Mouse (Mus musculus) limb, embryonic 11.5 days (tissue): ENCODE results near the gene Olfr1465. TPM values are rescaled to one million over a fixed set of nuclear protein-coding genes. Genes with fewer than 3 reads are reported as not detected.

Source experiments
- ATAC-seq: fragments of 200-750 bp; cut with Nextera tagmentation; 2 replicates; pipeline ENCODE4 v1.8.0; 2017; ENCODE audit warnings: low read depth; ENCODE audit not compliant: insufficient number of reproducible peaks, low FRiP score, low TSS enrichment
- DNase-seq: peaks from one replicate; pipeline ENCODE4 v3.0.0-alpha.2; 2015; ENCODE audit warnings: low spot score
- H3K27ac ChIP-seq: fragments of 300-500 bp; sonication (generic); replicated peaks from 2 replicates; pipeline ENCODE4 v1.5.1; 2014; ENCODE audit warnings: low read depth, mild to moderate bottlenecking, low read length
- H3K27me3 ChIP-seq: fragments of 300-500 bp; sonication (generic); 2 replicates; pipeline ENCODE4 v1.6.1; 2014; ENCODE audit warnings: mild to moderate bottlenecking, low read length, mixed read lengths; ENCODE audit not compliant: control insufficient read depth, insufficient read depth
- H3K36me3 ChIP-seq: fragments of 300-500 bp; sonication (generic); 2 replicates; pipeline ENCODE4 v1.6.1; 2014; ENCODE audit warnings: mild to moderate bottlenecking, low read length, moderate library complexity, mixed read lengths; ENCODE audit not compliant: control insufficient read depth, insufficient read depth
- H3K4me1 ChIP-seq: fragments of 300-500 bp; sonication (generic); 2 replicates; pipeline ENCODE4 v1.6.1; 2014; ENCODE audit warnings: low read length, mixed read lengths; ENCODE audit not compliant: control insufficient read depth, insufficient read depth
- H3K4me2 ChIP-seq: fragments of 300-500 bp; sonication (generic); 2 replicates; pipeline ENCODE4 v1.6.1; 2014; ENCODE audit warnings: low read depth, mild to moderate bottlenecking, moderate library complexity; ENCODE audit not compliant: severe bottlenecking
- H3K4me3 ChIP-seq: fragments of 300-500 bp; sonication (generic); 2 replicates; pipeline ENCODE4 v1.5.1; 2014; ENCODE audit warnings: low read depth, low read length
- H3K9ac ChIP-seq: fragments of 300-500 bp; sonication (generic); 2 replicates; pipeline ENCODE4 v1.6.1; 2014; ENCODE audit warnings: mild to moderate bottlenecking, low read length
- H3K9me3 ChIP-seq: fragments of 300-500 bp; sonication (generic); 2 replicates; pipeline ENCODE4 v1.6.1; 2016; ENCODE audit warnings: low read length; ENCODE audit not compliant: control insufficient read depth
- WGBS: fragments of 180-500 bp; shearing (Covaris S2); extraction: QIAGEN DNeasy Blood & Tissue Kit; methylation state at CpG from one replicate; pipeline ENCODE4 v1.1.7; 2014; 5-methylcytosine and 5-hydroxymethylcytosine counted together
- polyA plus RNA-seq: library from polyadenylated mRNA; unstranded; fragments of >200 nt; fragmentation: Nextera tagmentation; extraction: Ambion mirVana; gene quantifications from 2 replicates; pipeline ENCODE4 v1.2.1, GENCODE M21; 2014

Gene Olfr1465
- not detected in 2 replicates for polyA plus RNA-seq

DNA sequence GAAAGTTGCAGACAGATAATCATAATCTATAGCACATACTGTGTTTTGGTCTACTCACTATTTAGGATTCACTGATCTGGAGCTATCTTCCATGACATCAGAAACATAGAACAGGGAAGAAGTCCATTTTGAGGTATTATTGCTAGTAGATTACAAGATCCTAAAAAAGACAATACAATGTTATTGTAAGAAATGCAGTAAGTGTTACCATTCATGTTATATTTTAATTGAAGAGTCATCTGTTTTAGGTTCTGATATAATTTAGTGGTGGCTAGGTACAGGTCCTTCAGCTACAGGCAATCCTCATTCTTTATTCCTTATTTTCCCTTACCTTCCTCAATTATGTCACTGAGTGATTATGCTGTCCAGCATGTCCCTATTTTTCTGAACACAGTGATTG lies at the start of gene Olfr1465:
TSS of gene Olfr1465 (minus strand) at position 101 of the 400 bp plus-strand sequence.
- DNase-seq (no peak), ATAC-seq (no peak)
- H3K9ac ChIP-seq: no peak within 1 kb of the TSS
- no peaks in the 10 kb centered on the region for H3K36me3 ChIP-seq
- no peak within 1 kb of the TSS for H3K27ac ChIP-seq
- no peaks in the 10 kb centered on the region for H3K4me1 ChIP-seq
- no peaks in the 10 kb centered on the region for H3K27me3 ChIP-seq
- H3K4me2 ChIP-seq: no peak within 1 kb of the TSS
- no peaks in the 10 kb centered on the region for H3K9me3 ChIP-seq
- no peak within 1 kb of the TSS for H3K4me3 ChIP-seq

GRCm38 (mm10) chr19:13361936-13362335 lies 46.6 kb upstream of the Olfr1465 start, which contains the start of gene Olfr1467:
Gene Olfr1467, plus strand, starts transcription at chr19:13362236.
- H3K36me3 ChIP-seq: no peaks in the 10 kb centered on the region
- no peak within 1 kb of the TSS for H3K9ac ChIP-seq
- 86% methylated on average over 2 of the region's 2 CpGs for WGBS
- no peaks in the 10 kb centered on the region for H3K27me3 ChIP-seq
- no peak within 1 kb of the TSS for H3K4me3 ChIP-seq
- no peaks in the 10 kb centered on the region for H3K4me1 ChIP-seq
- H3K4me2 ChIP-seq: no peak within 1 kb of the TSS
- DNase-seq (no peak), ATAC-seq (no peak)
- H3K9me3 ChIP-seq: no peaks in the 10 kb centered on the region
- H3K27ac ChIP-seq: no peak within 1 kb of the TSS

- no peak for DNase-seq
- H3K36me3 ChIP-seq: no peaks in the 10 kb centered on the region
- no peaks in the 10 kb centered on the region for H3K4me1 ChIP-seq
- no peak within 1 kb of the TSS for H3K9ac ChIP-seq
- H3K4me3 ChIP-seq: no peak within 1 kb of the TSS
- ATAC-seq: no peak
- H3K27me3 ChIP-seq: no peaks in the 10 kb centered on the region
- WGBS: 97% methylated on average over 2 of the region's 2 CpGs
- peaks cover 4% of the 10 kb centered on the region; the same call in 1 of the 2 replicates for H3K9me3 ChIP-seq
- no peak within 1 kb of the TSS for H3K4me2 ChIP-seq
- no peak within 1 kb of the TSS for H3K27ac ChIP-seq
Measured at GRCm38 (mm10) chr19:13338562-13338961, 23.2 kb upstream of the Olfr1465 start, which contains the start of gene Olfr1466. Gene Olfr1466, plus strand, starts transcription at chr19:13338862.

Other genes with a start within 250 kb of the Olfr1465 start
- gene Olfr1457, start 217.7 kb downstream of the Olfr1465 start, polyA plus RNA-seq: not detected in 2 replicates
- gene Olfr1458, start 208.8 kb downstream of the Olfr1465 start, polyA plus RNA-seq: not detected in 2 replicates
- gene Olfr1459, start 166.0 kb downstream of the Olfr1465 start, polyA plus RNA-seq: not detected in 2 replicates
- gene Olfr1461, start 152.5 kb downstream of the Olfr1465 start, polyA plus RNA-seq: not detected in 2 replicates
- gene Olfr1462, start 129.8 kb downstream of the Olfr1465 start, polyA plus RNA-seq: not detected in 2 replicates
- not detected in 2 replicates for gene Olfr1463, start 84.2 kb downstream of the Olfr1465 start, polyA plus RNA-seq
- gene Olfr1466, start 23.3 kb upstream of the Olfr1465 start, polyA plus RNA-seq: not detected in 2 replicates
- gene Olfr1467, start 46.7 kb upstream of the Olfr1465 start, polyA plus RNA-seq: not detected in 2 replicates
- not detected in 2 replicates for gene Olfr1469, start 92.3 kb upstream of the Olfr1465 start, polyA plus RNA-seq
- gene Olfr1471, start 127.9 kb upstream of the Olfr1465 start, polyA plus RNA-seq: not detected in 2 replicates
- gene Olfr1472, start 140.5 kb upstream of the Olfr1465 start, polyA plus RNA-seq: not detected in 2 replicates
- gene Olfr1474, start 154.0 kb upstream of the Olfr1465 start, polyA plus RNA-seq: not detected in 2 replicates
- not detected in 2 replicates for gene Olfr1475, start 164.7 kb upstream of the Olfr1465 start, polyA plus RNA-seq
- gene Olfr1477, start 185.0 kb upstream of the Olfr1465 start, polyA plus RNA-seq: not detected in 2 replicates
- not detected in 2 replicates for gene Olfr1480, start 212.4 kb upstream of the Olfr1465 start, polyA plus RNA-seq